Mouse (Mus musculus): ENCODE results near the gene Nfrkb. TPM values are rescaled to one million over a fixed set of nuclear protein-coding genes. Genes with fewer than 3 reads are reported as not detected.

The Nfrkb gene
- polyA plus RNA-seq, 1 experiment, result 7.1 TPM

DNA sequence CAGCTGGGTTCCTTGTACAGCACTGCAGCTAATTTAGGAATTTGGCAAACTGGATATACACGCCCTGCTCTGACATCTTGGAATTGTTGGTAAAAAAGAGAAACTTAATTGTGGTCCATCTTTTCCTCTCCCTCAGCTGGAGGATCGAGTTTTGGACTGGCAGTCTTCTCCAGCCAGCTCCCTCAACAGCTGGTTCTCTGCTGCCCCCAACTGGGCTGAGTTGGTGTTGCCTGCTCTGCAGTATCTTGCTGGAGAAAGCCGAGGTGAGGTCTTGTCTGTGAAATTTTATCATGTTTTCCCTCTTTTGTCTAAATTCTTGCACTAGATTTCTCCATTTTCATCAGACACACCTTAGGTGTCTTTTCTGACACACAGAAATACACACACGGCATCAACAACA is 14.4 kb downstream of the Nfrkb start:
- no peak overlapping the region for H3ac ChIP-seq (ENCODE audit: control insufficient read depth, insufficient read length, low read depth)
- H3K4me3 ChIP-seq (ENCODE audit: insufficient read depth, poor library complexity, severe bottlenecking), result no peak overlapping the region
- no peaks in the 10 kb centered on the region for H3K79me2 ChIP-seq (ENCODE audit: control insufficient read depth, insufficient read depth)
- H3K79me3 ChIP-seq (ENCODE audit: low read depth), result no peaks in the 10 kb centered on the region
- TF ChIP-seq MYOD1 (IDR thresholded peaks at IDR 0.05; ENCODE audit: control insufficient read depth, insufficient read length, low read depth), result no peak
- peak; percentile 45 for TF ChIP-seq CTCF (IDR thresholded peaks at IDR 0.05; ENCODE audit: control insufficient read depth, insufficient read depth, insufficient read length)
- peaks cover 79% of the 10 kb centered on the region for H3K36me3 ChIP-seq (ENCODE audit: control insufficient read depth, insufficient read depth)
- no peaks in the 10 kb centered on the region for H3K27me3 ChIP-seq (ENCODE audit: control insufficient read depth, insufficient read depth, insufficient read length)

DNA sequence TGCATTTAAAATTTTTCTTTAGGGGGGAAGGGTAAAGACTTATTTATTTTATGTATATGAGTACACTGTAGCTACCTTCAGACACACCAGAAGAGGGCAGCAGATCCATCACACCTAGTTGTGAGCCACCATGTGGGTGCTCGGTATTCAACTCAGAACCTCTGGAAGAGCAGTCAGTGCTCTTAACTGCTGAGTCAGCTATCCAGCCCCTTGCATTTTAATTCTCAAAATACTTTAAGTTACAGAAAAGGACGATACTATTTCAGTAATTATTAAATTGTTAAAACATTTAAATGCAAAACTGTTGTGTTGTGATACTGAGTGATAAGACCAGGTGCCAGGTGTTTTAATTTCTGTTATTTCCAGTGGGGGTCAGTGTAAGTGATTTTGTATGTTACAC is 18.3 kb downstream of the Nfrkb start:
- Histone ChIP-seq H3K36me3 (ENCODE audit: control insufficient read depth, insufficient read depth) (peaks cover 65% of the 10 kb centered on the region), H3K27me3 (ENCODE audit: control insufficient read depth, insufficient read depth, insufficient read length) (no peaks in the 10 kb centered on the region), H3K4me3 (ENCODE audit: insufficient read depth, poor library complexity, severe bottlenecking) (no peak overlapping the region), H3ac (ENCODE audit: control insufficient read depth, insufficient read length, low read depth) (no peak overlapping the region), H3K79me2 (ENCODE audit: control insufficient read depth, insufficient read depth) (no peaks in the 10 kb centered on the region), H3K79me3 (ENCODE audit: low read depth) (no peaks in the 10 kb centered on the region)
- TF ChIP-seq MYOG (IDR thresholded peaks at IDR 0.05; ENCODE audit: control insufficient read depth, extremely low read depth, insufficient read length), result no peak
- no peak for TF ChIP-seq MAX (IDR thresholded peaks at IDR 0.05)
- TF ChIP-seq MYOD1 (IDR thresholded peaks at IDR 0.05; ENCODE audit: control insufficient read depth, insufficient read length, low read depth), result no peak
- no peak for TF ChIP-seq CTCF (IDR thresholded peaks at IDR 0.05; ENCODE audit: control insufficient read depth, insufficient read depth, insufficient read length)
- no peak for TF ChIP-seq FOSL1 (IDR thresholded peaks at IDR 0.05; ENCODE audit: insufficient read depth, low read length, poor library complexity, severe bottlenecking)
- TF ChIP-seq CEBPB (IDR thresholded peaks at IDR 0.05; ENCODE audit: low read depth), result no peak
- TF ChIP-seq USF1 (IDR thresholded peaks at IDR 0.05; ENCODE audit: low read depth), result no peak

DNA sequence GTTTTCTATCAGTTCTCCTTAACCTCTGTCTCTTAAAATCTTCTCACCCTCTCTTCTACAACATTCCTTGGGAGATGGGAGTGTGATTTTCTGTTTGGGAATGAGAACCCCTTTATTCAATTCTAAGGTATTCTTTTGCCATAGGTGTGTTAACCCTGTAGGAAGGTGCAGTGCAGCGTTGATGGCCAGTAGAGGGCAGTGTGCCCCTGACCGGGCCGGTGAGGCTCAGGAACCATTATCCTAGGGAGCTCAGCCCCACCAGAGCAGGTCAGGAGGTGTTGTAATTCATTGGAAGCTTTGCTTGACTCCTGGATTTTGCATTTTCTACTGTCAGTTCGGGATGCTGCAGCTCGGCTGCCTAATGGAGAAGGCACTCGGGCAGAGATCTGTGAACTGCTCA is 19.2 kb downstream of the Nfrkb start:
- Histone ChIP-seq H3K4me3 (ENCODE audit: insufficient read depth, poor library complexity, severe bottlenecking) (no peak overlapping the region), H3K27me3 (ENCODE audit: control insufficient read depth, insufficient read depth, insufficient read length) (no peaks in the 10 kb centered on the region), H3K79me3 (ENCODE audit: low read depth) (no peaks in the 10 kb centered on the region), H3ac (ENCODE audit: control insufficient read depth, insufficient read length, low read depth) (no peak overlapping the region), H3K36me3 (ENCODE audit: control insufficient read depth, insufficient read depth) (peaks cover 66% of the 10 kb centered on the region), H3K79me2 (ENCODE audit: control insufficient read depth, insufficient read depth) (no peaks in the 10 kb centered on the region)
- TF ChIP-seq USF1 (IDR thresholded peaks at IDR 0.05; ENCODE audit: low read depth), result no peak
- no peak for TF ChIP-seq MYOD1 (IDR thresholded peaks at IDR 0.05; ENCODE audit: control insufficient read depth, insufficient read length, low read depth)
- peak; percentile 53 for TF ChIP-seq CTCF (IDR thresholded peaks at IDR 0.05; ENCODE audit: control insufficient read depth, insufficient read depth, insufficient read length)

DNA sequence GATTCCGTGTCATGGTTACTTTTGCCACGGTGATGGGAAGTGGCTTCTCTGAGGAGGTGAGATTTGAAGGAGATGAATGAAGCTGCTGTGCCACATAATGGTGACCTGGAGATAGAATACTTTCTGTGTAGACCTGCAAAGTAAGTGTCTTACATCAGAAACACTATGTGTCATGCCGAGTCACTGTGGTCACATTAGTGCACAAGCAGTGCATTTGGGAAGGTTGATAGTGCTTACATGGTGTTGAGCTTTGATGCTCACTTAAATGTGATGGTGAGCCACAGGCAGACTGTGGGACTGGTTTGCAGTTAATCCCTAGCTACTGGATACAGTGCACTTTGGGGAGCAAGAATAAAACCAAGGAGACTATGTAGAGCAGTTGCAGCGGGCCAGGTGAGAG is 26.2 kb downstream of the Nfrkb start:
- H3K27me3 ChIP-seq (ENCODE audit: control insufficient read depth, insufficient read depth, insufficient read length), result no peaks in the 10 kb centered on the region
- TF ChIP-seq CTCF (IDR thresholded peaks at IDR 0.05; ENCODE audit: control insufficient read depth, insufficient read depth, insufficient read length) (no peak), MYOG (IDR thresholded peaks at IDR 0.05; ENCODE audit: control insufficient read depth, extremely low read depth, insufficient read length) (no peak), CEBPB (IDR thresholded peaks at IDR 0.05; ENCODE audit: low read depth) (no peak), MAX (IDR thresholded peaks at IDR 0.05) (no peak), MYOD1 (IDR thresholded peaks at IDR 0.05; ENCODE audit: control insufficient read depth, insufficient read length, low read depth) (no peak), FOSL1 (IDR thresholded peaks at IDR 0.05; ENCODE audit: insufficient read depth, low read length, poor library complexity, severe bottlenecking) (no peak), USF1 (IDR thresholded peaks at IDR 0.05; ENCODE audit: low read depth) (no peak)
- no peak overlapping the region for H3ac ChIP-seq (ENCODE audit: control insufficient read depth, insufficient read length, low read depth)
- H3K36me3 ChIP-seq (ENCODE audit: control insufficient read depth, insufficient read depth), result peaks cover 76% of the 10 kb centered on the region
- H3K79me2 ChIP-seq (ENCODE audit: control insufficient read depth, insufficient read depth), result no peaks in the 10 kb centered on the region
- H3K4me3 ChIP-seq (ENCODE audit: insufficient read depth, poor library complexity, severe bottlenecking), result no peak overlapping the region
- no peaks in the 10 kb centered on the region for H3K79me3 ChIP-seq (ENCODE audit: low read depth)

DNA sequence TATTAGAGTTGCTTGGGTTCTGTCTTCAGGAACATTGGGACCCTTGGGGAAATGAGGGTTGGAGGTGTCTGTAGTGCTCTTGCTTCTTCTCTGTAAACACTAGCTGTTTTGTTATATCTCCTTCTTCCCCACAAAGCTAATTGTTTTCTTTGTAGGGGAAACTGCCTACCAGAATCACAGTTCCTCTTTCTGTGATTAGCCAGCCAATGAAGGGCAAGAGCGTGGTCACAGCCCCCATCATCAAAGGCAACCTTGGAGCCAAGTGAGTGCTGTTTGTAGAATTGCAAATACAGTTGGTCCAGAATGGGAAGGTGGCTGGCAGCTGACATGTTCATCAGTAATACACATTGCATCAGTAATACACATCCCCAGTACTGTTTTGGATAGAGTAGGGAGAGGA is 32.8 kb downstream of the Nfrkb start:
- TF ChIP-seq CEBPB (IDR thresholded peaks at IDR 0.05; ENCODE audit: low read depth) (no peak), USF1 (IDR thresholded peaks at IDR 0.05; ENCODE audit: low read depth) (no peak), FOSL1 (IDR thresholded peaks at IDR 0.05; ENCODE audit: insufficient read depth, low read length, poor library complexity, severe bottlenecking) (no peak), MYOG (IDR thresholded peaks at IDR 0.05; ENCODE audit: control insufficient read depth, extremely low read depth, insufficient read length) (no peak), MAX (IDR thresholded peaks at IDR 0.05) (no peak), CTCF (IDR thresholded peaks at IDR 0.05; ENCODE audit: control insufficient read depth, insufficient read depth, insufficient read length) (no peak), MYOD1 (IDR thresholded peaks at IDR 0.05; ENCODE audit: control insufficient read depth, insufficient read length, low read depth) (no peak)
- Histone ChIP-seq H3ac (ENCODE audit: control insufficient read depth, insufficient read length, low read depth) (no peak overlapping the region), H3K79me3 (ENCODE audit: low read depth) (no peaks in the 10 kb centered on the region), H3K36me3 (ENCODE audit: control insufficient read depth, insufficient read depth) (peaks cover 39% of the 10 kb centered on the region), H3K27me3 (ENCODE audit: control insufficient read depth, insufficient read depth, insufficient read length) (no peaks in the 10 kb centered on the region), H3K79me2 (ENCODE audit: control insufficient read depth, insufficient read depth) (no peaks in the 10 kb centered on the region), H3K4me3 (ENCODE audit: insufficient read depth, poor library complexity, severe bottlenecking) (no peak overlapping the region)

DNA sequence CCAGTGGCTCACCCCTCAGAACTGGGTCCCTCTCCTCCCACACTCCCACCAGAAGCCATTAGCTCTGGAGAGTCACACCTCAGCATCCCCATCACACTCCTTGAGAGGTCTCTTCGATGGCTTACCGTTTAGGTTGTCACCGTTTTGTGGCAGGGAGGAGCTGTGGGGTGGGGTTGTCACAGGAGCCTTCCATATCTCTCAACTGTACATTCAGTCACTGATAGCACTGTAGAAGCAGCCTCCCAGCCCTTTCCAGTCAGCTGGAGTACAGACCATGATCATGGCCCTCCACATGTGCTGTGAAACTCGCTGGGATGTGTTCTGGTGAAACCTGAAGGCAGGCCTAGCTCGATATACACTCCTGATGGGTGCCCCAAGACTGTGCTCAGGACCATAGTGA is 36.2 kb downstream of the Nfrkb start:
- Histone ChIP-seq H3ac (ENCODE audit: control insufficient read depth, insufficient read length, low read depth) (no peak overlapping the region), H3K27me3 (ENCODE audit: control insufficient read depth, insufficient read depth, insufficient read length) (no peaks in the 10 kb centered on the region), H3K79me2 (ENCODE audit: control insufficient read depth, insufficient read depth) (no peaks in the 10 kb centered on the region), H3K4me3 (ENCODE audit: insufficient read depth, poor library complexity, severe bottlenecking) (no peak overlapping the region), H3K79me3 (ENCODE audit: low read depth) (no peaks in the 10 kb centered on the region), H3K36me3 (ENCODE audit: control insufficient read depth, insufficient read depth) (peaks cover 16% of the 10 kb centered on the region)
- TF ChIP-seq FOSL1 (IDR thresholded peaks at IDR 0.05; ENCODE audit: insufficient read depth, low read length, poor library complexity, severe bottlenecking) (no peak), CTCF (IDR thresholded peaks at IDR 0.05; ENCODE audit: control insufficient read depth, insufficient read depth, insufficient read length) (no peak), MYOD1 (IDR thresholded peaks at IDR 0.05; ENCODE audit: control insufficient read depth, insufficient read length, low read depth) (no peak), MAX (IDR thresholded peaks at IDR 0.05) (no peak)

Data from C2C12 (cell line).